Mouse (Mus musculus) forebrain, postnatal 0 days (tissue): ENCODE measurements around the gene Troap. TPM values are rescaled to one million over a fixed set of nuclear protein-coding genes. Genes with fewer than 3 reads are reported as not detected.
"Not testable (repeated sequence)": the region's sequence is repeated elsewhere in the genome, so short reads cannot be mapped to it uniquely, and the experiment has no call there.

Experiments used
- ATAC-seq: fragments of 200-750 bp; cut with Nextera tagmentation; 2 replicates; pipeline ENCODE4 v1.8.0; 2017; ENCODE audit warnings: mild to moderate bottlenecking, moderate library complexity
- DNase-seq: peaks from one replicate; pipeline ENCODE4 v3.0.0-alpha.2; 2015
- H3K27ac ChIP-seq: fragments of 300-500 bp; sonication (generic); 2 replicates; pipeline ENCODE4 v1.5.1; 2014; ENCODE audit warnings: low read depth, mild to moderate bottlenecking, antibody characterized with exemption, low read length, moderate library complexity, mixed read lengths
- H3K27me3 ChIP-seq: fragments of 300-500 bp; sonication (generic); 2 replicates; pipeline ENCODE4 v1.6.1; 2014; ENCODE audit warnings: mild to moderate bottlenecking, low read length, mixed read lengths; ENCODE audit not compliant: insufficient read depth
- H3K36me3 ChIP-seq: fragments of 300-500 bp; sonication (generic); 2 replicates; pipeline ENCODE4 v1.6.1; 2014; ENCODE audit warnings: mild to moderate bottlenecking, moderate library complexity; ENCODE audit not compliant: insufficient read depth
- H3K4me1 ChIP-seq: fragments of 300-500 bp; sonication (generic); 2 replicates; pipeline ENCODE4 v1.6.1; 2014; ENCODE audit warnings: antibody characterized with exemption; ENCODE audit not compliant: insufficient read depth
- H3K4me2 ChIP-seq: fragments of 300-500 bp; sonication (generic); 2 replicates; pipeline ENCODE4 v1.6.1; 2014; ENCODE audit warnings: low read depth, mild to moderate bottlenecking, moderate library complexity
- H3K4me3 ChIP-seq: fragments of 300-500 bp; sonication (generic); 2 replicates; pipeline ENCODE4 v1.5.1; 2014; ENCODE audit warnings: low read depth, low read length, mixed read lengths
- H3K9ac ChIP-seq: fragments of 300-500 bp; sonication (generic); 2 replicates; pipeline ENCODE4 v1.6.1; 2014; ENCODE audit warnings: mild to moderate bottlenecking
- H3K9me3 ChIP-seq: fragments of 300-500 bp; sonication (generic); 2 replicates; pipeline ENCODE4 v1.6.1; 2016; ENCODE audit warnings: low read length
- CTCF ChIP-seq: sonication (generic); IDR thresholded peaks from 2 replicates; pipeline ENCODE4 v1.5.1; 2016; ENCODE audit warnings: antibody characterized with exemption, control low read depth, low read depth
- WGBS: fragments of 180-500 bp; shearing (Covaris S2); extraction: QIAGEN DNeasy Blood & Tissue Kit; methylation state at CpG from one replicate; pipeline ENCODE4 v1.1.7; 2014; 5-methylcytosine and 5-hydroxymethylcytosine counted together
- polyA plus RNA-seq: library from polyadenylated mRNA; unstranded; fragments of >200 nt; fragmentation: Nextera tagmentation; extraction: Ambion mirVana; gene quantifications from 2 replicates; pipeline ENCODE4 v1.2.1, GENCODE M21; 2015
- total RNA-seq: library from RNA; depleted of rRNA; stranded (reverse); fragments of >200 nt; gene quantifications from 2 replicates; pipeline ENCODE4 v1.2.3, GENCODE M21; 2014

Gene Troap
- total and polyA plus RNA-seq, 2 experiments from 2014 or later, result 3.1 to 3.9 TPM

DNA sequence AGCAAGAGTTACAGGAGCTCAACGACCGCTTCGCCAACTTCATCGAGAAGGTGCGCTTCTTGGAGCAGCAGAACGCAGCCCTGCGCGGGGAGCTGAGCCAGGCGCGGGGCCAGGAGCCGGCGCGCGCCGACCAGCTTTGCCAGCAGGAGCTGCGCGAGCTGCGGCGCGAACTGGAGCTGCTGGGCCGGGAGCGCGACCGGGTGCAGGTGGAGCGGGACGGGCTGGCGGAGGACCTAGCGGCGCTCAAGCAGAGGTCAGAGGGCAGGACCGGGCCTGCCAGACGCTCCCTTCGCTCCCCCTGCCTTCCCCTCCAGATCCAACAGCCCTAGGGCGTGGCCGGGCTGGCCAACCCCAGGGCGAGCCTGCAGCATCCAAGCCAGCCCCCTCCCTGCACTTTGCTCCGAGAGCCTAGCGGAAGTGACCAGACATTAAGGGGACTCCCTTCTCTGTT is 18.8 kb upstream of the Troap start:
- TF ChIP-seq CTCF, result peak; percentile 21; the same call in 1 of the 2 replicates
- ATAC-seq (peak; percentile 55), DNase-seq (peak; percentile 70)
- Histone ChIP-seq H3K9ac (peak overlapping the region; percentile 33), H3K36me3 (no peaks in the 10 kb centered on the region), H3K9me3 (no peaks in the 10 kb centered on the region), H3K27ac (no peak overlapping the region), H3K4me2 (peak overlapping the region; percentile 69), H3K4me1 (0 out of 2 replicates have a peak, but pooled peaks cover 4% of the 10 kb centered on the region), H3K4me3 (peak overlapping the region; percentile 38), H3K27me3 (peaks cover 38% of the 10 kb centered on the region)
- under 1% methylated on average over 32 of the region's 37 CpGs for WGBS

GRCm38 (mm10) chr15:99056332-99056731 is 18.0 kb upstream of the Troap start:
- peak overlapping the region; percentile 9 for H3K4me3 ChIP-seq
- no peak overlapping the region for H3K9ac ChIP-seq
- DNase-seq (no peak), ATAC-seq (no peak)
- no peaks in the 10 kb centered on the region for H3K9me3 ChIP-seq
- 8% methylated on average over 14 of the region's 14 CpGs for WGBS
- TF ChIP-seq CTCF, result peak; percentile 73
- H3K36me3 ChIP-seq, result no peaks in the 10 kb centered on the region
- H3K4me2 ChIP-seq, result peak overlapping the region; percentile 69
- H3K4me1 ChIP-seq, result 0 out of 2 replicates have a peak, but pooled peaks cover 4% of the 10 kb centered on the region
- no peak overlapping the region for H3K27ac ChIP-seq
- peaks cover 38% of the 10 kb centered on the region for H3K27me3 ChIP-seq

GRCm38 (mm10) chr15:99065557-99066165 is 8.7 kb upstream of the Troap start:
- Histone ChIP-seq H3K4me2 (no peak overlapping the region), H3K27ac (no peak overlapping the region), H3K9me3 (no peaks in the 10 kb centered on the region), H3K4me3 (no peak overlapping the region), H3K4me1 (no peaks in the 10 kb centered on the region), H3K9ac (no peak overlapping the region), H3K27me3 (0 out of 2 replicates have a peak, but pooled peaks cover 3% of the 10 kb centered on the region), H3K36me3 (no peaks in the 10 kb centered on the region)
- 82% methylated on average over 12 of the region's 12 CpGs for WGBS
- DNase-seq (no peak), ATAC-seq (no peak)
- no peak for TF ChIP-seq CTCF

GRCm38 (mm10) chr15:99071988-99072387 is 2.4 kb upstream of the Troap start:
- 0 out of 2 replicates have a peak, but pooled peaks have one; percentile 25 for TF ChIP-seq CTCF
- no peak overlapping the region for H3K27ac ChIP-seq
- WGBS, result 75% methylated on average over 1 of the region's 1 CpGs

DNA sequence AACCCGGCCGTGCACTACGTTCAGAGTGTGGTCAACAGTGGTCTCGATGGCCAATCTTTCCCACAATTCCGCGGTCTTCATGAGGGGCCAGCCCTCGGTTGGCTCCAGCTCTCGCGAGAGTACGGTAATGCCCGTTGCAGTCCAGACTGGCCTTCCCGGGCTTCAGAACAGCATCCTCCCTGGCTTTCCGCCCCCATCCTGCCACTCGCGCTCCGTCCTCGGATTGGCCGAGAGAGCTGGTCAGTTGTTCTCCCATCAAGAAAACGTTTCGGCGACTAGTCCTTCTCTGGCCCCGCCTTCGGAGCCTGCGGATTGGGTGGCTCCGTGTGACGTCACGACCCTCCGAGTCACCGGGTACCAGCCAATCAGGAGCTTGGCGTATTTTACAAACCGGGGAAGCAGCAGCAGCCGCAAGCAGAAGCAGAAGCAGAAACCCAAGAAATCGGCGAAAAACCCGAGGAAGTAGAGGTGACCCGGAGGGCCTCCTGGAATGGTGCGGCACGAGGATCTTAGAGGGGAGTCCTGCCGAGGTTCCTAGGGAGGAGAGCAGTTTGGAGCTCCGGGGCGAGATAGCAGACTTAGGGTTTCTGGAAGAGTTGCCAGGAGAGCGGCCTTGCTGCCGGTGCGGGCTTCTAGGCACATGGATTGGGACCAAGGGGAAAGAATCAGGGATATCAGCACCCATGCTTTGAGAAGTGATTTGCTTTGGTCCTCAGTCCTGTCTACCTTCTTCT is 392 bp downstream of the Troap start:
- Histone ChIP-seq H3K4me1 (peaks cover 11% of the 10 kb centered on the region; the same call in 1 of the 2 replicates), H3K9me3 (no peaks in the 10 kb centered on the region), H3K27me3 (no peaks in the 10 kb centered on the region), H3K4me2 (peak overlapping the region; percentile 98), H3K36me3 (no peaks in the 10 kb centered on the region), H3K27ac (peak overlapping the region; percentile 95), H3K9ac (peak overlapping the region; percentile 86), H3K4me3 (peak overlapping the region; percentile 56)
- WGBS, result 1% methylated on average over 44 of the region's 44 CpGs
- ATAC-seq, result peak; percentile 98
- DNase-seq, result peak; percentile 98
- no peak for TF ChIP-seq CTCF

More at GRCm38 (mm10) chr15:99071988-99072387, 2.4 kb upstream of the Troap start:
- H3K36me3 ChIP-seq, result no peaks in the 10 kb centered on the region
- peaks cover 11% of the 10 kb centered on the region; the same call in 1 of the 2 replicates for H3K4me1 ChIP-seq
- H3K4me2 ChIP-seq, result no peak overlapping the region
- no peaks in the 10 kb centered on the region for H3K9me3 ChIP-seq
- DNase-seq, result no peak
- no peak overlapping the region for H3K9ac ChIP-seq
- H3K27me3 ChIP-seq, result no peaks in the 10 kb centered on the region
- no peak overlapping the region for H3K4me3 ChIP-seq
- no peak for ATAC-seq

DNA sequence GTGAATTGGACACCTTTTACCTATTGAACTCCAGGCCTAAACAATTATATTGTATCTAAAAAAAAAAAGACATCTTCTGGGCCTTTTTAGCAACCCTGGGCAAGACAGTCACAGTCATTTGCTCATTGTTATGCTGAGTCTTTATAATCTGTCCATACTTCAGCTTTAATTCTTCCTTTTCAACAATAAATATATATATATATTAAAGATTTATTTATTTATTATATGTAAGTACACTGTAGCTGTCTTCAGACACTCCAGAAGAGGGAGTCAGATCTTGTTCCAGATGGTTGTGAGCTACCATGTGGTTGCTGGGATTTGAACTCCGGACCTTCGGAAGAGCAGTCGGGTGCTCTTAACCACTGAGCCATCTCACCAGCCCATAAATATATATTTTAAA is 1.6 kb downstream of the Troap start:
- peaks cover 11% of the 10 kb centered on the region; the same call in 1 of the 2 replicates for H3K4me1 ChIP-seq
- not testable (repeated sequence) for ATAC-seq, H3K36me3 ChIP-seq, H3K4me3 ChIP-seq, H3K9ac ChIP-seq, H3K9me3 ChIP-seq, H3K27ac ChIP-seq, H3K4me2 ChIP-seq, H3K27me3 ChIP-seq
- peak; percentile 62 for DNase-seq
- WGBS, result 100% methylated on average over 3 of the region's 3 CpGs
